Mouse (Mus musculus): ENCODE measurements around the gene Crybg1.

The Crybg1 gene

GRCm38 (mm10) chr10:44094794-44095193, 53.9 kb downstream of the Crybg1 start:
- DNase-seq (ENCODE audit: low read depth in 1 of 2, low spot score in 2 of 2) = no peak

DNA sequence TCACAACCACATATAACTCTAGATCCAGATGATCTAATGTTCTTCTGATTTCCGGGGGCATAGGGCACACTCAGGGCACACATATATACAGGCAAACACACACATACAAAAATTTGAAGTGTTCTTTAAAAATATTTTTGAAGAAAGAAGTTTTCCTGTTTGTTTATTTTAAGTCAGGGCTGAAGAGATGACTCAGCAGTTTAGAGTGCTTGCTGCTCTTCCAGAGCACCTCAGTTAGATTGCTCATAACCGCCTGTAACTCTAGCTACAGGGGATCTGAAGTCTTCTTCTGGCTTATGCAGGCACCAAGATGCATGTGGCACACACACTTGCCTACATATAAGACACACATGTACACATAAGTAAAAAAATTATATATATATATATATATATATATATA, 56.9 kb downstream of the Crybg1 start:
- no peak for DNase-seq (ENCODE audit: low read depth in 1 of 2, low spot score in 2 of 2)

GRCm38 (mm10) chr10:44080351-44080750, 68.3 kb downstream of the Crybg1 start:
- no peak for DNase-seq (ENCODE audit: low read depth in 1 of 2, low spot score in 2 of 2)

- DNase-seq (ENCODE audit: low read depth in 1 of 2, low spot score in 2 of 2) = no peak
Measured at GRCm38 (mm10) chr10:44078799-44079521, 69.7 kb downstream of the Crybg1 start.

GRCm38 (mm10) chr10:44071095-44071494, 77.6 kb downstream of the Crybg1 start:
- peak; percentile 10 to 49 for DNase-seq (ENCODE audit: low read depth in 1 of 2, low spot score in 2 of 2)

GRCm38 (mm10) chr10:44069131-44069530, 79.5 kb downstream of the Crybg1 start:
- peak; percentile 5 to 28 for DNase-seq (ENCODE audit: low read depth in 1 of 2, low spot score in 2 of 2)

- no peak for DNase-seq (ENCODE audit: low read depth in 1 of 2, low spot score in 2 of 2)
Measured at GRCm38 (mm10) chr10:44065848-44066360, 82.7 kb downstream of the Crybg1 start.

- DNase-seq (ENCODE audit: low read depth in 1 of 2, low spot score in 2 of 2) = no peak
Measured at GRCm38 (mm10) chr10:44062981-44063380, 85.7 kb downstream of the Crybg1 start.

- no peak for DNase-seq (ENCODE audit: low read depth in 1 of 2, low spot score in 2 of 2)
Measured at GRCm38 (mm10) chr10:44050913-44051312, 97.7 kb downstream of the Crybg1 start.

DNA sequence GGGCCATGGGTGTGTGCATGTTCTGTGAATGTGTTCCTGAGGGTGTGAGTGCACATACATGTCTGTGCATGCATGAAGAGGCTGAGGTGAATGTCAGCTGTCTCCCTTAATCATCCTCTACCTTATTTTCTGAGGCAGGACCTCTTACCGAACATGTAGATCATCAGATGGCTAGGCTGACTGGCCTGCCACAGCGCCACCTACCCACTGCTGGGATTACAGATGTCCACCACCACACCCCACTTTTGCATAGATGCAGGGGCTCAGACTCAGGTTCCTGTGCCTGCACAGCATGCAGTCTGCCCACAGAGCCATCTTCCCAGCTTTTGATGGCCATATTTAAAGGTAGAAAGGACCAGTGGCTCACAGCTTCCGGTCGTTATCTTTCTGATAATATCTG, 103.9 kb downstream of the Crybg1 start:
- DNase-seq (ENCODE audit: low read depth in 1 of 2, low spot score in 2 of 2) = no peak

DNA sequence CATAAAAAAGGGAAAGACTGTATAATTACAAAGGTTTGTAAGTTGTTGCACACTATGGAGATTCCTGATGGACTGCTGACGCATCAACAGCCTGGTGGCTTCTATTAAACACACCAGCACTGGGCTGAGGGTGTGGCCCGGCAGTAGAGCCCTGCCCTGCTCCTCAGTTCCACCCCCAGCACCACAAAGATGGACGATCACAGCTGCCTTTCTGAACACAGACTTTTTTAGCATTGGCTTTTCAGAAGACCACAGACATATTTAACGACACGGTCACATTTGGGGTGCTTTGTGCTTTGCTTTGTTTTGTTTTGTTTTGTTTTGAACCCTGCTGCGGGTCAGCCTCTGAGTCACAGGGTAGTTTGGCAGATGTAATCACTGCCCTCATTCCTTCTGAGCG, 105.0 kb downstream of the Crybg1 start:
- no peak for DNase-seq (ENCODE audit: low read depth in 1 of 2, low spot score in 2 of 2)

DNA sequence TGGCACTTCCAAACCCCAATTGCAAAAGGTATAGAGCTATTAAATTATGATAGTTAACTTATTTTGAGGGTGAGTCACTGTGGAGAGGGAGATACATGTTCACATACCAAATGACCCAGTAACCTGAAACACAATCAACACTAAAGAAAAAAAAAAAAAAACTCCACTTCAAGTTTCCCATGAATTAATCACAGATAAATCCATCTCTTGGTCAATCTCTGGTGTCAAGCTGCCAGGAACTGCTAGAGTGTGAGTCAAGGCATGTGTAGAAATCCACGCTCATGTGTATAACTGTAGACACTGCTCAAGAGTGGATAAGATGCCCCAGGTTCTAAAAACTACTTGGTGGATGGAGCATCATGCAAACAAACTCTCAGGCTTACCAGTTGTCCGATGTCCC, 109.5 kb downstream of the Crybg1 start:
- no peak for DNase-seq (ENCODE audit: low read depth in 1 of 2, low spot score in 2 of 2)

GRCm38 (mm10) chr10:44037918-44038544, 110.6 kb downstream of the Crybg1 start:
- DNase-seq (ENCODE audit: low read depth in 1 of 2, low spot score in 2 of 2) = no peak

- DNase-seq (ENCODE audit: low read depth in 1 of 2, low spot score in 2 of 2) = peak in 1 of 2 experiments; percentile 9
Measured at GRCm38 (mm10) chr10:44029566-44029965, 119.1 kb downstream of the Crybg1 start.

DNA sequence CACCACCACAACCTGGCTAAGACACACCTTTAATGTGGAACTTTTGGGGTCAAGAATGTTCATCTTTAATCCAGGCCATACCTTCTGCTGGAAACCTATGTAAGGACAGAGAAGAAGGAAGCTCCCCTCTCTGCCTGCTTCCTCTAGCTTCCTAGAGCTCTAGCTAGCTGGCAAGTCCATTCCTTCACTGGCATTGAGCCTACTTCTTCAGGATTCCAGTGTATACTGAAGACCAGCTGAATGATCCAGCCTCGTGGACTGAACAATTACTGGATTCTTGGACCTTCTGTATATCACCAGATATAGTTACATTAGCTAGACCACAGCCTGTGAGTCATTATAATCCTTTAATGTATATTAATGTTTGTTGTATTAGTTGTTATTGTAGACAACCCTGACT, 121.4 kb downstream of the Crybg1 start:
- no peak for DNase-seq (ENCODE audit: low read depth in 1 of 2, low spot score in 2 of 2)

DNA sequence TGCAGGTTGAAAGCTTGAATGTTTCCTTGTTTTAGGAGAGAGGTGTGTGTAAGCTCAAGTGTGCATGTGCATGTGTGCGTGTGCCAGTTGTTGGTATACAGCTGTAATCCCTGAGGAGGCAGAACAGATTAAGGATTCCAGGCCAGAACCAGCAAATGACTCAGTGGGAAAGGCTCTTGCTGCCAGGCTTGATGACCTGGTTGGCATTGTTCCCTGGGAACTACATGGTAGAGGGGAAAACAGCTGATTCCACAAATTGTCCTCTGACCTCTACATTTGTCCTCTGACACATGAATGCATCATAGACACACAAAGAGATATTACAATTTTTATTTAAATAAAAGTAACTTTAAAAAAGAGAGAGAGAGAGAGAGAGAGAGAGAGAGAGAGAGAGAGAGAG, 122.5 kb downstream of the Crybg1 start:
- DNase-seq (ENCODE audit: low read depth in 1 of 2, low spot score in 2 of 2) = no peak

- DNase-seq (ENCODE audit: low read depth in 1 of 2, low spot score in 2 of 2) = no peak
Measured at GRCm38 (mm10) chr10:44024705-44025104, 123.9 kb downstream of the Crybg1 start.

DNA sequence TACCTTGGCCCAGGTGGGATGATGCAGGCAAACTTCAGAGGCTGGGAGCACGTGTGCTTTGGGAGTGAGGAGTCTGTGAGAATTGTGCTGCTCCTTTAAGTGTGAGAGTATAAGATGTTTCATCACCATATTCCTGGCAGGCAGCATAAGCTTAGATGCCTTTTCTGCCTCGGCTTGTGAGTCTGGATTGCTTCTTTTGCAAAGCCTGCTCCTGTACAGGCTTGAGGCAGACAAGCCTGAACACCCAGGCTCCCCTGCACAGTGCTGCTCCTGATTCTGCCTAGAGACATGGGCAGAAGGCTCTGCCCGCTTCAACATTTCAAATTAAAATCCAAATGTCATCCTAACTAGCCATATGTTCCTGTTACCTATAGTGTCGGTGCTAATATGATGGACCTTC, 128.5 kb downstream of the Crybg1 start:
- DNase-seq (ENCODE audit: low read depth in 1 of 2, low spot score in 2 of 2) = no peak

GRCm38 (mm10) chr10:44018562-44018961, 130.1 kb downstream of the Crybg1 start:
- no peak for DNase-seq (ENCODE audit: low read depth in 1 of 2, low spot score in 2 of 2)

DNA sequence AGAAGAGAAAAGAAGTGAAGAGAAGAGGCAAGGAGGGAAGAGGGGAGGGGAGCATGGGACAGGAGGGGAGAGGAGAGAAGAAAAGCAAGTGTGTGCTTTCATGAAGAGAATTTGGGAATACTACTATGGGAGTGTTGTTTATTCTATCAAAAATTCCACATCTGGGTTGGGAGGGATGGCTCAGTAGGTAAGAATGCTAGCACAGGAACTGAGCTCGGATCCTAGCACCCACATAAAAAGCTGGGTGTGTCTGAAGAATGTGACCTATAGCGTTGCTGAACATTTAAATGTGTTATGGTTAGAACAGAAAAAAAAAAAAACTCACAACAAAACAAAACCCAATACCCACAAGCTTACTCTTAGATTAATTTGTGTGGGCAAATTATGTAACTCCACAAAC, 133.0 kb downstream of the Crybg1 start:
- DNase-seq (ENCODE audit: low read depth in 1 of 2, low spot score in 2 of 2) = no peak

DNA sequence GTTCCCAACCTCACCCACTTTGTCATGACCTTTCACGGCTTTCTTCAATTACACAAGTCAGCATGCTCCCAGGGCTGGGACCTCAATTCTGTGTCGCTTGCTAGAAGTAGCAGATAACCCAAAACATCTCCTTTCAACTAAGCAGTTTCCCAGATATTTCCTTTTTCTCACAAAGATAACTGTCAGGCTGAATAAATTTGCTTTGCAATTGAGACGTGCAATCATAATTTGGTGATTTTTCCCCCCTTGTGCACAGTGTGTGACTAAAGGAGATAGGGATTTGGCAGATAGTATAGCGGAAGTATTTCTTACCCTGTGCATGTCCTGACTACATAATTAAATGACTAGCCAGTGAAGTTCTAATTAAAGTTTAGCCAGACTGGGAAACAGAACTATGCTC, 134.8 kb downstream of the Crybg1 start:
- no peak for DNase-seq (ENCODE audit: low read depth in 1 of 2, low spot score in 2 of 2)

DNA sequence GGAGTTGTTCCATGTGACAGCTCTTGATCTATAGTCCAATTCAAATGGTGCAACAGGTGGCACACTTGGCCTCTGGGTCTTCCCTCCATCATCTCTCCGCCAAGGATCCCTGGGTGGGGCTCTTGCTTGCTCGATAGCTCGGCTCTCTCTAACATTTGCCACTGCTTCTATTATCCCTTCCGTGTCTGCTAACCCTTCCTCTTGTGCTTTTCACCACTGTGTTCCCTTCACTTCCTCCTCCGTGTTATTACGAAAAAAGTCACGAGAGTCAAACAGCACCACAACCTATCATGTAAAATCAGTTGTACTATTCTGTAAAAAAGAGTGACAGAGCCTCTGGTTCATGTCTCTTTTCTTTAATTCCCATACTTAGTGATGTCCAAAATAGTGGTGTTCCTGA, 137.2 kb downstream of the Crybg1 start:
- DNase-seq (ENCODE audit: low read depth in 1 of 2, low spot score in 2 of 2) = no peak

DNA sequence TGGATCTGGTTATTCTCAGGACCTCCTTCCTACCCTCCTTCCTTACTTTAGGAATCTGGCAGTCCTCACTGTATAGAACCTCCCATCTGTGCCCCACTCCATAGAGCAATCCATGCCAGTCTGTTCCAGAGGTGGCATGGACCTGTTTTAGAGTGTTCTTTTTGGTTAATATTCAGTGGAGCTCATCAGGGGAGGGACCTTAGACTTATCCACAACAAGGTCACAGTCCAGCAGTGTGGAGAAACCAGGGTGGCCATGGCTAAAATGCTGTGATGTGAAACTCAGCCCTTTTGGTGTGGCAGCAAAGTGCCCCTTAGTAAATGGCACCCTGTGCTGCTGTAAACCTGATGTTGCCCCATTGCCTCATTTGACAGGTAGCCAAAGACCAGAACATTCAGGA, 139.8 kb downstream of the Crybg1 start:
- DNase-seq (ENCODE audit: low read depth in 1 of 2, low spot score in 2 of 2) = no peak

All from monocyte, adult 2 months (primary cell).